Mouse (Mus musculus) embryo, embryonic 11 days (tissue): ENCODE results near the gene Sh3rf3.

Source experiments
- DNase-seq: peaks from one replicate; pipeline ENCODE4 v3.0.0-alpha.2; 2015

Sh3rf3 gene

DNA sequence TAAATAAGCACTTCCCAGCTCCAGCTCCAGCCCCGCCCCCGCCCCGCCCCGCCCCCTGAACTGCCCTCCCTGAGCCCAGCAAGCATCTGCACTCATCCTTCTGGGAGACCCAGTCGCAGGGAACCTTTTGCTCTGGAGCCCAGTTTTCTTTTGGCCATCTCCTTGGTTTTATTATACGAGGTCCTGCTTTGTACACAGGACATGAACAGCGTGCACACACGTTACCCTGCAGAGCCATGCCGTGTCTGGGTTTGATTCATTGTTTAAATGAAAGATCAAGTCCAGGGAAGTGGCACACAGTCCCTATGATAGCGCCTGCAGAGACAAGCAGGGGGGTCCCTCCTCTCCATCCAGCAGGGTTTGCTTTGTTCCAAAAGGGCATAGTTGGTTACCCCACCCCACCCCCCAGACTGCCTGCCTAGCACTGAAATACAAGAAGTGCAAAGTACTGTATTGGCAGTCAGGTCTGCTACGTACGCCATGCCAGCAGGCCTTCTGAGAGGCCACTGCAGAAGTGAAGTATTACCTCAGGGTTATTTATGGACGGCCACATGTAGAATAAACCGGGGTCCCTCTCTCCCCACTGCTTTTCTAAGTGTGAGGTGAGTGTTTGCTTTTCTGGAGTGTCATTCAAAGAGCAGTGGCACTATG, 41.5 kb downstream of the Sh3rf3 start:
- peak; percentile 27 for DNase-seq

- DNase-seq: no peak
Measured at GRCm38 (mm10) chr10:58855199-58855751, 42.1 kb downstream of the Sh3rf3 start.

GRCm38 (mm10) chr10:58855814-58856213, 42.7 kb downstream of the Sh3rf3 start:
- no peak for DNase-seq

DNA sequence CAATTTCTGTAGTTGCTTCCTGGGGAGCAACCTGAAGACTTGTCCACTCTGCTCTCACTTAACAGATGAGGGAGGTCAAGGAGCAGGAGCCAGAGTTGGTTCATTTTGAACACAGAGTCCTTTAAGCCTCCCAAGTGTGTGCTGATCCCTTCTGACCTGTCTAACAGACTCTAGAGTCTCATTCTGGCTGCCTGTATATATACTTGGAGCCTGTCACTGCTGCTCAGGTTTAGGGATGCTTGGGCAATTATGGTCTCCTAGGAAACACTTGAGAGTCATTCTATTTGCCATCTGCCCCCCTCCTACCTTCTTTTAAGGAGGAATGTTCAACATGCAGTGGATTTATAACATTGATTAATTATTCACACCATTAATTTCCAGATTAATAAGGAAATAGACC, 43.6 kb downstream of the Sh3rf3 start:
- DNase-seq: no peak

DNA sequence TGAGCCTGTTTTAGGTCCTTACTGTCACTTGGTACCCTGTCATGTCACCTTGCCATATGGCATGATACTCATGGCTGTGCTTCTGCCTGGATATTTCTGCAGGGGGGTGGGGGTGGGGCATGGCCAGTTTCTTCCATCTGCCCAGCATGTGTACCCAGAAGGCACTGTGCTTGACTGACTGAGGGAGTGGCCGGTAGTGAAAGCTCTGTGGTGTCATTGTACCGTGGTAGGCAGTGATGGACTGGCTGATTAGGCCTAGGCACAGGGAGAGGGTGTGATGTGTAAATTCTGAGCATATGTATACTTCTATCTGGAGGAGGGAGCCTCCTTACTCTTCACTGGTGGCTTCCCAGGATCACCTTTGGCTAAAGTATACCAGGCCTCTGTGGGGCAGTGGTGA, 51.6 kb downstream of the Sh3rf3 start:
- no peak for DNase-seq

DNA sequence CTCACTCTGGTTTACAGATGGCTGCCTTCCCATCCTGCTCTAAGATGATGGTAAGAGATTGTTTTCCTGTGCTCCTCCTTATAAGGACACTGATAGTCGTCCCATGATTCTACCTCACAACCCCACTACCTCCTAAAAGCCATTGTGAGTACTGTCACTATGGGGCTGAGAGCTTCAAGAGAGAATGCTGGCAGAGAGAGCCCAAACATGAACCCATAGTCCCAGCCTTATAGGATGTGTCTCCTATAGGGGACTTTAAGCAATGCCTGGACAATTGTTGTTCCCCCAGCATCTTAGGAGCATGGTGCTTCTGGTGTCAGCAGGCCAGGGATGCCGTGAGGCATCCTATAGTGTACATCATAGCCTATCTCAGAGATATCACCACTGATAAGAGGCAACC, 54.4 kb downstream of the Sh3rf3 start:
- no peak for DNase-seq

- no peak for DNase-seq
Measured at GRCm38 (mm10) chr10:58869836-58870235, 56.7 kb downstream of the Sh3rf3 start.

- DNase-seq: no peak
Measured at GRCm38 (mm10) chr10:58871149-58871820, 58.1 kb downstream of the Sh3rf3 start.

- DNase-seq: no peak
Measured at GRCm38 (mm10) chr10:58871821-58872577, 58.8 kb downstream of the Sh3rf3 start.

DNA sequence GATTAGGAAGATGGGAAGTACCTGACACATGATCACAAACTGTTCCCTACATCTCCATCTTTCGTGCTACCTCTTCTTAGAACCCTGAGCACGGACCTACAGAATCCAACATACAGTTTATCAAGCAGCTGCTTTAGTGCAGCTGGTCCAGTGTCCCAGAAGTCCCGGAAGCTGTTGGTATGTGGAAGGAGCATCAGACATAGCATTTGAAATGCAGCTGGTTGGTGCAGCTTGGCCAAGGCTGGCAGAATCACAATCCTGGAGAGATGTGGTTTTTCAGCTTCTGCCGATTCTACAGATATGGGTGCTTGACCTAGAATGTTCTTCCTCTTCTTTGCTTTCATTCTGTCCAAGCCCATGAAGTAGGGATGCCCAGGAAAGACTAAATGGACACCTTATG, 64.7 kb downstream of the Sh3rf3 start:
- DNase-seq: no peak

GRCm38 (mm10) chr10:58878636-58879035, 65.5 kb downstream of the Sh3rf3 start:
- DNase-seq: no peak

GRCm38 (mm10) chr10:58882741-58883140, 69.6 kb downstream of the Sh3rf3 start:
- DNase-seq: no peak

GRCm38 (mm10) chr10:58885351-58885750, 72.2 kb downstream of the Sh3rf3 start:
- no peak for DNase-seq

- DNase-seq: no peak
Measured at GRCm38 (mm10) chr10:58885816-58886215, 72.7 kb downstream of the Sh3rf3 start.

DNA sequence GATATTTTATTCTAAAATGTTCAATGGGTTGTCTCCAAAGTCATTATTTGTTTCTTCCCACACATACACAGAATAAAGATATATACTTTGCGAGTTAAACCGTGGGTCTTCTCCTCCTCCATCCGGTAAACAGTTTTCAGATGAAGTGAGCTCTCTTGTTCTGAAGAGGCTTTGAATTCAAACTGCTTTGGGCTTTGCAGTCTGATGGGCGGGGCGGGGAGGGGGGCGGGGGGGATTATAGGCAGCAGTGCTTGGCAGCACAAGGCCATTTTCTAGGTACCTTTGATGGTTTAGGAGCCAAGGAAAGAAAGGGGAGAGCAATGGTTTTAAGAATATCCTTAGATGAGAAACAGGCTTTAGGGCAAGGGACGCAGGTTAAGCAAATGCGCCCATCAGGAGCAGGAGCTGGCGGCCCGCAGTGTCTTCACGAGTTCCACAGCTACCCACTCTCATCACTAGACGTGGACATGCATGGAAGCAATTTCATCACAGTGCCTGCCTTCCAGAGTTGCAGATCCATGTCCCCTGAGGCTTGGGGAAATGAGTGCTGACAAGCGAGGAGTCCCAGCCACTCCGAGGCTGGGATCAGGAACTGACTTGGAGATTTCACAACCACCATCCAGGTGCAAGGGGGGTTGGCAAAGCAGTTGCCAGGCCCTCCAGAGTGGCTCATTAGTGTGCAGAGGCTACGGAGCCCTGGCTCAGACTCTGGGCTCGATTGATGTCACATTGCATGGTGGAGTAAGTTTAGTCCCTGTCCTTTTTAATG, 77.7 kb downstream of the Sh3rf3 start:
- no peak for DNase-seq

DNA sequence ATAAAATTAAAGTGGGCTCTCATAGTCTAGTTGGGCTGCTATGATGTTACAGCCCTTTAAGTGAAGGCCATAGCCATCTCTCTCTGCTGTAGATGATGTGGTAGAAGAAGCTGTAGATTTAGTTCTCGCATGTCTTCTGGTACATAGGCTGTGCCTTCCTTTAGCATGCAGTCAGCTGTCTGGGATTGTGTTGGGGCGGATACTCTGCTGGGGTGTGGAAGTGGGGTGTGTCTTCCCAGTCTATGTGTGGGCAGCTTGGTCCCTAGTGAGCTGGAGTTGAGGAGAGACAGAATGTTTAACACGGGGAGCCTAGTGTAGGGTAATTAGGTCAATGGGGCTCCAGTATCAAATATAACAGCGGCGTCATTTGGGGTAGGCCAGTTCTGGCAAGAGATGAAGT, 82.3 kb downstream of the Sh3rf3 start:
- DNase-seq: no peak

DNA sequence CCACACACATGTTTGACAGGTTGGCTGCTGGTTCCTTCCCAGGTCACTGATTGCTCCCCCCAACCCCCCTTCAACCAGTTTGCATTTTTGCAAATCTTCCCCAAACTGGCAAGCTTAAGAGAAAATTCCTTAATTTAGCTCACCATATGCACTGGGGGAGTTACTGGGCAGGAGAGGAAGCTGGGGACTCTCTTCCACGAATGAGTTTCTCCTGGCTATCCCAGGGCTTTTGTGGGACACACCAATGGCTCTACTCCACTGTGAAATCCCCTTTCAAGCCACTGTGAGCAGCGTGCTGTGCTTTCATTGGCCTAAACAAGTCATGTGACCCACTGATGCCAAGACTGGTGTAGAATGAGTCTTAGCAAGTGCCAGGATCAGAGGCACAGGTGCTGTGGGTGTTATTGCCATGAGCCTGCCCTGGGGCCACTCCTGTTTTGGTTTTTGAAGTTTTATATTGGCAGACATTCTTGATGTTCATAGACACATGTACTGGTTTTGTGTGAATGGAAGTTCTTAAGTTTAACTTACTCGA, 83.9 kb downstream of the Sh3rf3 start:
- DNase-seq: no peak

GRCm38 (mm10) chr10:58905253-58905652, 92.1 kb downstream of the Sh3rf3 start:
- peak; percentile 27 for DNase-seq

GRCm38 (mm10) chr10:58907001-58907443, 93.9 kb downstream of the Sh3rf3 start:
- DNase-seq: no peak

DNA sequence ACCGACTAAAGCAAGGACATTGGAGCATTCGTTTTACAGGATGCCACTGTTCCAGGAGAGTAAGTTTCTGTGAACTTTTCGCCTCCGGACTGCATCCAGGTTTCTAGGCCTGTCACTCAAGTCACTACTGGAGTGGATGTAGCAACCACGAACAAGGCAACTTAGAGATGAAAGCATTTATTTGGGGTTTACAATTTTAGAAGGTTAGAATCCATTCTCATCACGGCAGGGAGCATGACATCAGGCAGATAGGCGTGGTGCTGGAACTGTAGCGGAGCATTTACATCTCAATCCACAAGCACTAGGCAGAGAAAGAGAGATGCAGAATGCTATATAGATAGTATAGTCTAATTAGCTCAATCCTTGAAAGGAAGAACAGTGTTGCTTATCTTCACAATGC, 95.3 kb downstream of the Sh3rf3 start:
- DNase-seq: no peak

- no peak for DNase-seq
Measured at GRCm38 (mm10) chr10:58915301-58916245, 102.4 kb downstream of the Sh3rf3 start.
